Mouse (Mus musculus): Measurements from ENCODE around the gene Rnf216.

GRCm38 (mm10) chr5:142962444-142962961, 150.3 kb downstream of the Rnf216 start:
- TF ChIP-seq CTCF (IDR thresholded peaks at IDR 0.05; ENCODE audit: insufficient read depth, low read depth, low read length) = no peak
- no peak for TF ChIP-seq POLR2A (IDR thresholded peaks at IDR 0.05; ENCODE audit: insufficient read depth, low read depth, low read length)

Measured in olfactory bulb, adult 2 months (tissue).